Mouse (Mus musculus) neutrophil, adult 83 days (primary cell): Measurements from ENCODE around the gene Gm3409. TPM values are rescaled to one million over a fixed set of nuclear protein-coding genes. Genes with fewer than 3 reads are reported as not detected.

Experiments used
- total RNA-seq, 2 experiments: library from RNA; stranded (reverse); gene quantifications; one replicate each; pipeline ENCODE4 v1.2.4; 2023

Gm3409 gene
- not detected for total RNA-seq

DNA sequence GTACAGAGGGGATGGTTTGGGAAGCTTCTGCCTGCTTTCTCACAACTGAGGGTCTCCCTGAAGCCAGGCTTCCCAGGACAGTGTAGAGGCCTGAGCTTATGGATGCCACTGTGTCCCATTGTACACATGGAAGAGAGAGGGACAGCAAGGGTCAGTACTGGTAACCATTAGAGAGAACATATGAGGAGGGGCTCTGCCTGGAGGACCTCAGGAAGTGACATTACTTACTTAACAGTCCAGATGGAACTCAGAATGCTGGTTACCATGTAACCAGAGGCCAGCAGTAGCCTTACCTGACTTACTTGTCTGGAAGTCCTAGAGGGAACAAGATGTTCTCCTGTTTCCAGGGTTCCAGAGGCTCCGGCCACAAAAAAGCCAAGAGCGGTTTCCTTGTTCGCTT, at the start of gene Gm3409:
Gm3409 (plus strand) TSS at position 301 of the 400 bp plus-strand sequence.

DNA sequence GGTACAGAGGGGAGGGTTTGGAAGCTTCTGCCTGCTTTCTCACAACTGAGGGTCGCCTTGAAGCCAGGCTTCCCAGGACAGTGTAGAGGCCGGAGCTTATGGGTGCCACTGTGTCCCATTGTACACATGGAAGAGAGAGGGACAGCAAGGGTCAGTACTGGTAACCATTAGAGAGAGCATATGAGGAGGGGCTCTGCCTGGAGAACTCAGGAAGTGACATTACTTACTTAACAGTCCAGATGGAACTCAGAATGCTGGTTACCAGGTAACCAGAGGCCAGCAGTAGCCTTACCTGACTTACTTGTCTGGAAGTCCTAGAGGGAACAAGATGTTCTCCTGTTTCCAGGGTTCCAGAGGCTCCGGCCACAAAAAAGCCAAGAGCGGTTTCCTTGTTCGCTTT, 46.4 kb upstream of the Gm3409 start, which contains the start of gene Gm6370:
Gm6370 (plus strand) TSS at position 301 of the 400 bp plus-strand sequence.

DNA sequence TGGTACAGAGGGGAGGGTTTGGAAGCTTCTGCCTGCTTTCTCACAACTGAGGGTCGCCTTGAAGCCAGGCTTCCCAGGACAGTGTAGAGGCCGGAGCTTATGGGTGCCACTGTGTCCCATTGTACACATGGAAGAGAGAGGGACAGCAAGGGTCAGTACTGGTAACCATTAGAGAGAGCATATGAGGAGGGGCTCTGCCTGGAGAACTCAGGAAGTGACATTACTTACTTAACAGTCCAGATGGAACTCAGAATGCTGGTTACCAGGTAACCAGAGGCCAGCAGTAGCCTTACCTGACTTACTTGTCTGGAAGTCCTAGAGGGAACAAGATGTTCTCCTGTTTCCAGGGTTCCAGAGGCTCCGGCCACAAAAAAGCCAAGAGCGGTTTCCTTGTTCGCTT, 35.3 kb upstream of the Gm3409 start, which contains the start of gene 4930449I24Rik:
4930449I24Rik (plus strand) TSS at position 301 of the 400 bp plus-strand sequence.

DNA sequence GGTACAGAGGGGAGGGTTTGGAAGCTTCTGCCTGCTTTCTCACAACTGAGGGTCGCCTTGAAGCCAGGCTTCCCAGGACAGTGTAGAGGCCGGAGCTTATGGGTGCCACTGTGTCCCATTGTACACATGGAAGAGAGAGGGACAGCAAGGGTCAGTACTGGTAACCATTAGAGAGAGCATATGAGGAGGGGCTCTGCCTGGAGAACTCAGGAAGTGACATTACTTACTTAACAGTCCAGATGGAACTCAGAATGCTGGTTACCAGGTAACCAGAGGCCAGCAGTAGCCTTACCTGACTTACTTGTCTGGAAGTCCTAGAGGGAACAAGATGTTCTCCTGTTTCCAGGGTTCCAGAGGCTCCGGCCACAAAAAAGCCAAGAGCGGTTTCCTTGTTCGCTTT, 23.6 kb upstream of the Gm3409 start, which contains the start of gene Gm3402:
Gm3402 (plus strand) TSS at position 301 of the 400 bp plus-strand sequence.

GRCm38 (mm10) chr5:146525501-146525900, 11.9 kb upstream of the Gm3409 start, which contains the start of gene Gm3404:
Gene Gm3404 (plus strand): TSS chr5:146525801.

DNA sequence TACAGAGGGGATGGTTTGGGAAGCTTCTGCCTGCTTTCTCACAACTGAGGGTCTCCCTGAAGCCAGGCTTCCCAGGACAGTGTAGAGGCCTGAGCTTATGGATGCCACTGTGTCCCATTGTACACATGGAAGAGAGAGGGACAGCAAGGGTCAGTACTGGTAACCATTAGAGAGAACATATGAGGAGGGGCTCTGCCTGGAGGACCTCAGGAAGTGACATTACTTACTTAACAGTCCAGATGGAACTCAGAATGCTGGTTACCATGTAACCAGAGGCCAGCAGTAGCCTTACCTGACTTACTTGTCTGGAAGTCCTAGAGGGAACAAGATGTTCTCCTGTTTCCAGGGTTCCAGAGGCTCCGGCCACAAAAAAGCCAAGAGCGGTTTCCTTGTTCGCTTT, 18.4 kb downstream of the Gm3409 start, which contains the start of gene Gm3415:
Gm3415 (plus strand) TSS at position 301 of the 400 bp plus-strand sequence.

DNA sequence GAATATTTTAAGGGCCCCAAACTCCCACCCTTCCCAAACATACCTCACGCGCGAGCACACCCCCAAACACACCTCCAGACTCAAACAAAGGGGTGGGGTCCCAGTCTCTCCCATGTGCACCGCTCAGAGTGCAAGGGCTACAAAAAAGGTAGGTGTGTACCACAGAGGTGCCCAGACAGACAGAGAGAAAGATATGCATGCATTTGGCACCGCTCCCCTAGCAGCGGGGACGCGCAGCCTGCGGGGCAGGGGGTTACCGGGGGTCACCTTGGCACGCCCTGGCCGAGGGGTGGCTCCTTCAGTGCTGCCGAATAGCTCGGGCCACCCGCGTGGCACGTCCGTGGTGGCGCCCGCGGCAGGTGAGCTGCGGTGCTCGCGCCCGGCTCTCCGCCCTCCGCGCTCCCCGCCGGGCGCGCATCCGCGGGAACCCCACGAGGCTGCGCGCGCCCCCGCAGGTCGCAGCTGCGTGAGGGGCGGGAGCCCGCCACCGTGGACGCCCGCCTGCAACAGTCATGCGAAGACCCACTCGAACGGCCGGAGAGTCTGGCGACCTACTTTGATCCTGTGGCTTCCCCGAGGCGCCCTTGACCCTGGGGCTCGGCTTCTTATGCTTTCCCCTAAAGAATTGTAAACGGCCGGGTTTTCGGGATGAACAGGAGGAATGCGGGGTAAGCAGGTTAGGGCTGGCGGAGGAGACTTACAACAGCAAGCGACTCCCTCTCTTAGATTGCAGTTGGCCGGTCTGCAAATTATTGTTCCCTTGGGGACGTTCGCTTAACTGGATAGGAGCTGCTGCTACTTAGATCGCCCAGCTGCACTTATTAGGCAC, 47.2 kb downstream of the Gm3409 start, which contains the start of gene Gpr12:
Gpr12 (minus strand) TSS at position 762 of the 829 bp plus-strand sequence.

Other genes starting within 250 kb of the Gm3409 start
- gene Wasf3, start 152.7 kb upstream of the Gm3409 start, total RNA-seq, result not detected
- not detected for gene Gm6408, start 55.7 kb upstream of the Gm3409 start, total RNA-seq
- gene Gm6370, start 46.3 kb upstream of the Gm3409 start, total RNA-seq, result not detected
- not detected for gene 4930449I24Rik, start 35.2 kb upstream of the Gm3409 start, total RNA-seq
- gene Gm3402, start 23.5 kb upstream of the Gm3409 start, total RNA-seq, result not detected
- gene Gm3404, start 11.8 kb upstream of the Gm3409 start, total RNA-seq, result not detected
- not detected for gene Gm3415, start 18.5 kb downstream of the Gm3409 start, total RNA-seq
- not detected for gene Gpr12, start 47.6 kb downstream of the Gm3409 start, total RNA-seq